Mouse (Mus musculus): ENCODE results near the gene Astn1.

- TF ChIP-seq CTCF (IDR thresholded peaks at IDR 0.05; ENCODE audit: low read depth): no peak
- TF ChIP-seq EP300 (IDR thresholded peaks at IDR 0.05; ENCODE audit: low read depth): no peak
Observed at GRCm38 (mm10) chr1:158512089-158512488, 150.0 kb downstream of the Astn1 start.
